Mouse (Mus musculus) limb, embryonic 12.5 days (tissue): ENCODE data around the gene Uqcrfs1. TPM values are rescaled to one million over a fixed set of nuclear protein-coding genes. Genes with fewer than 3 reads are reported as not detected.

Source experiments
- polyA plus RNA-seq: library from polyadenylated mRNA; unstranded; fragments of >200 nt; fragmentation: Nextera tagmentation; extraction: Ambion mirVana; gene quantifications from 2 replicates; pipeline ENCODE4 v1.2.1, GENCODE M21; 2016

The Uqcrfs1 gene
- polyA plus RNA-seq, 1 experiment from 2014 or later, result 201 TPM

Other genes starting within 250 kb of the Uqcrfs1 start
- gene Agtr1a, start 208.9 kb downstream of the Uqcrfs1 start, polyA plus RNA-seq, result 2.9 and 3.0 TPM in 2 replicates
- 23.0 and 24.3 TPM in 2 replicates for gene Dusp22, start 114.6 kb upstream of the Uqcrfs1 start, polyA plus RNA-seq
- gene Irf4, start 203.9 kb upstream of the Uqcrfs1 start, polyA plus RNA-seq, result 0.14 TPM in 1 of 2 replicates, not detected in the other